Mouse (Mus musculus) cerebellum, postnatal 4 days (tissue): ENCODE data around the gene Cd300lf.
A peak's percentile ranks its signal among the peaks of the same experiment; 100 is the strongest.

Experiments used
- DNase-seq, 2 experiments: peaks; one replicate each; pipeline ENCODE4 v3.0.0; 2022; ENCODE audit warnings: low spot score in 2 of 2, mixed read lengths in 1 of 2

Cd300lf gene

GRCm38 (mm10) chr11:115160883-115161577 is 27.2 kb upstream of the Cd300lf start:
- peak; percentile 71 to 81 for DNase-seq

DNA sequence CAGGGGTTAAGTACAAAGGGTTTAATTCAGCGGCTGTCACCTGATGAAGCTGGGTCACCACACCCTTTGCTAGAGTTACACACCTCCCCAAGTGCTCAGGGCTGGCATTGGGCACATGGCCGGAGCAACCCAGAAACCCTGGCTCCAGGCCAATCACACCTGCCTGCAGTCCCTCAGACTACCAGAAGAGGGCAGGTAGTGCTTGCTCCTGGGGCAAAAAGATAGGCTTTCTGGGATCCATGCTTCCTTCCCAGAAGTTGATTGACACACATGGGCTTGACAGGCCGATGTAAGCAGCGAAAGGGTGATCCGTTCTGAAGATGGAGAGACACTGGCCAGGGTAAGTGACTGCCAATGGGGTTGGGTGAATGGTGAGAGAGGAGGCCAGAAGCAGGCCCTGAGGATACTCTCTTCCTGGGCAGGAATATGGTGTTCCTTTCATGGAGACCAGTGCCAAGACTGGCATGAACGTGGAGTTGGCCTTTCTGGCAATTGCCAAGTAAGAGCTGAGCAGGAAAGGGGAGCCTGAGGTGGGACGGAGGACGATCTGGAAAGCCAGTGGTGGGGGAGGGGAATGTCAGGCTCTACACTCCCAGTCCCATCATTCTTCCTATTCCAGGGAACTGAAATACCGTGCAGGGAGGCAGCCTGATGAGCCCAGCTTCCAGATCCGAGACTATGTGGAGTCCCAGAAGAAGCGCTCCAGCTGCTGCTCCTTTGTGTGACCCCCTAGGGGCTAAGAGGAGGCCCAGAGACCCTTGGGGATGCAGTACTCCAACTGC is 26.4 kb upstream of the Cd300lf start:
- peak; percentile 52 to 87 for DNase-seq

DNA sequence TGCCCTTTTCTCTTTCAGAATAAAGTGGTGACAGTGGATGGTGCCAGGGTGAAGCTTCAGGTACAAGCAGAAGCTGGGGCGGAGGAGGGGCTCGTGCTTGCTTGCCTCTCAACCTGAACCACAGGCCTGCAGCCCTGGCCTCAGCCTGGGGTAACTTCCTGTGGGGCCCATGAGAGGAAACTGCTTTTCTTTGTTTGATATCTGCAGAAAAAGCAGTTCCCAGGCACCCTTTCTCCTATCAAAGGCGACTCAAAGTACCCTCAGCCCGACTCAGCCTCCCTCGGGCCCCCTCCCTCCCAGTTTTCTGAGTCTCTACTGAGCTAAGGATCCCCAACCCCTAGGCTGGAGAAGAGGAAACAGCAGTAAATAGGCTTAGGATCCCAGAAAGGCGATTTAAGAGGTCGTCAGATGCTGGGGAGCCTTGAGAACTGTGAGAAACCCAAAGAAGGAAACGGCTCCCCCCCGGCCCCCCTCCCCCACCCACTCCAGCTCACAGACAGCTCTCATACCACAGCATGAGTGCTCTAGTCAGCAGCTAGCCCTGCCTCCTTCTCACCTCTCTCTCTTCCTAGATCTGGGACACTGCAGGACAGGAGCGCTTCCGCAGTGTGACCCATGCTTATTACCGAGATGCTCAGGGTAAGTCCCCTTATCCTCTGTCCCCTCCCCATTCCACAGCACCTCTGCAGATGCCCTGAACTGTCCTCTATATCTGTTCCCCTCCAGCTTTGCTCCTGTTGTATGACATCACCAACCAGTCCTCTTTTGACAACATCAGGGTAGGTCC is 24.3 kb upstream of the Cd300lf start:
- no peak for DNase-seq

DNA sequence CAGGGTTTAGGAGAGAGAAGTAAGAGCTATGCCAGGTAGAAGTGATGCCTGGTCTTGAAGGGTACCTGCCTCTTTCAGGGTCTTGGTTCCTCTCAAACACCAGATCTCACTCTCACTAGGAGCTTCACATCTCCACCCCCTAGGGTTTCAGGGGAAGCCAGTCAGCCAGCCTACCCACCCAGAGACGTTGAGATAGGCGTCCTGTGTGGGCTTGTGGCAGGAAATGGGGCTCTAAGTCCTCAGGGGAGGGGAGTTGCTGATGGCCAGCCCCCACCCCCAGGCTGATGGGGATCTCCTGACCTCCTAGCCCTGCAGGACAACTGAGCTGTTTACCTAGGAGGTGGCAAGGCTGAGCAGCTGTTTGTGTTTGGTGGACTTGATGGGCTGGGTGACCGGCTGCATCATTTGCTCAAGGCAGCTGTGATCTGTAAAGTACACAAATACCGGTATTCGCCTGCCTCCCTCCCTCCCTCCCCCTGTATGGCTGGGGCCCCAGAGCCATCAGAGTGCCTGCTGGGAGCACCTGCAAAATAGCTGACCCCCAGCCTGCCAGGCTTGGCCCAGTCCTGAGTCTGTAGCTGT is 21.4 kb upstream of the Cd300lf start:
- no peak for DNase-seq

DNA sequence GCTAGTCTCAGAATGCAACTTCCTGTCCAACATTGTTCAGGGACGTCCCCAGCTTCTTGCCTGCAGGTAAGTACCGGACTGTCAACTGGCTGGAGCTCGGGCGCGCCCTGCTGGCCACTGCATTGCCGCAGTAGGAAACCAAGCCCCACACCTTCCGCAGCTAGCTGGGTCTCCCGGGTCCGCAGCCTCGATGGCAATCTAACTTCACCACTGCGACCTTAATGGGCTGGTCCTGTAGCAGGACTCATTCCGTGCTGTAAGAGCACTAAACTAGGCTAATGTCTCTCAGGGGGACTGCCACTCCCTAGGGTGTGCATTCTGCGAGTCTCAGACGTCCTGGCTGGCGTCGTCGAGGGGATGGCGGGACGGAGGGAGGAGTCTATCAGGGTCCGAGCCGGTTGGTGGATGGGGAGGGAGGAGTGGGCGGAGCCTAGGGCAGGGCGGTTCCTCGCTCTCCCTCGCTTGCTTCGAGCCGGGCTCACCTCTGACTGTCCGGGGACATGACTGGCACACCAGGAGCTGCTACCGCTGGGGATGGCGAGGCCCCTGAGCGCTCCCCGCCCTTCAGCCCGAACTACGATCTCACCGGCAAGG is 20.0 kb upstream of the Cd300lf start:
- DNase-seq, result peak in 1 of 2 experiments; percentile 71

- no peak for DNase-seq
Observed at GRCm38 (mm10) chr11:115153088-115153487, 19.3 kb upstream of the Cd300lf start.

DNA sequence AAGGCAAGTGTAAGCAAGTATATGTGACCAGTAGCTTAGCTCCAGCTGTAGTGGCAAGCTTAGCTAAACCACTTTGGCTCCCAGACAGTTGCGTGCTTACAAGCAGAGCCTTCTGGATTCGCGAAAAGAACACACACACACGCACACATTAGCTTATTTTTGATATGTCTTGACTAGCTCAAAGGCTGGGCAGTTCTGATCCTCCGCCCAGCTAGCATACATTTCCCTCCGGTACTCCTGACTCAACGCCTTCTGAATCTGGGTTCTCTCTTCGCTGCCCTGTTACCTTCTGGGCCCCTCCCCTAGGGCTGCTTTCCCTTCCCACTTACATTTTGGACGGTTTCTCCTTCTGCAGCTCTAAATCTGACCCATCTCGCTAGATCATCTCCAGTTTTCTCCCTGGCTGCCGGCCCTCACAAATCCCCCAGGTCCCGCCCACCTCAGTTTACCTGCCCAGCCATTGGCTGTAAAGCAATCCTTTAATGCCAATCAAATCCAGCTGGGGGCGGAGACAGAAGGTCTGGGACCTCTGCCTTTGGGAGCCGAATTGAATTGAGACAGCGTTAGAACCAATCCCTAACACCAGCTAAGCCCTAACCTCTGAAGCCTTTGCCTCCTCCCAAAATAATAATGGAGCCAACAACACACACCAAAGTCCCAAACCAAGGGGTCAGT is 18.1 kb upstream of the Cd300lf start:
- DNase-seq, result peak in 1 of 2 experiments; percentile 83

- DNase-seq, result no peak
Observed at GRCm38 (mm10) chr11:115150741-115151254, 17.0 kb upstream of the Cd300lf start.

DNA sequence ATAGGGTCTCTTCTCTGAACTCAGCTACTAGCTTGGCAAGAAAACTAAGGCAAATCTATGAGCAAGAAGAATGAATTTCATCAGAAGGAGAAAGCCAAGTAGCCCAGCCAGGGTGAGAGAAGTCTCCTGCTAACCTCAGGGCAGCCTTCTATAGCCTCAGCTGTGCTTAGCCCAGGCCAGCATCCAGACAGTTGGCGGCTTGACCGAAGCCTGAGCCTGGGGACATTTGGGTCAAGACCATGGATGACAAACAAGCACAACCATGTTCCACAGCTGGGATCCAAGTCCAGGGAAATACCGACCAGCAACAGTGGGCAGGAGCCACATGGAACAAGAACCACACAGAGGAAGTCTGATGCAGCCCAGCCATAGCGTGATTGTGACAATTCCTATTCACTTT is 14.0 kb upstream of the Cd300lf start:
- DNase-seq, result no peak

- DNase-seq, result no peak
Observed at GRCm38 (mm10) chr11:115141970-115142369, 8.2 kb upstream of the Cd300lf start.

- DNase-seq, result no peak
Observed at GRCm38 (mm10) chr11:115138597-115139262, 4.9 kb upstream of the Cd300lf start.

DNA sequence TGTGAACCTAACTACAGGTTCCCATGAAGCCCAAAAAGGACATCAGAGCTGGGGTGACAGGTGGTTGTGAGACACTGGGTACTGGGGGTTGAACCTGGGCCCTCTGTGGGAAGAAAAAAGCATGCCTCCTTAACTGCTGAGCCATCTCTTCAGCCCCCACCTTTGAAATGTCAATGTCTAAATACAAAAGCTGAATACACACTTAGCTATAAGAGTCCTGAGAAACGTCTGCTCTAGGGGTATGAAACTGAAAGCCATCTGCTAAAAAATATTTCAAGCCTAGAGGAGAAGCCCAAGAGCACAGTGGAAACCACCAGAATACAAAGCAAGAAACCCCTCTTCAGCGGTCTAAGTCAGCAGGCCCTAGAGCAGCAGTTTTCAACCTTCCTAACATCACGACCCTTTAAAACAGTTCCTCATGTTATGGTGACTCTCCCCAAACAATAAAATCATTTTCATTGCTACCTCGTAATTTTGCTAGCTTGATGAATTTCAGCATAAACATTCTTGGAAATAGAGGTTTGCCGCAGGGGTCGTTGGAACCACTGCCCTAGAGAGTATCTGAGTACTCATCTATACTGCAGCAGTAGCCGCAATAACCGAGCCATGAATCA is 1.9 kb downstream of the Cd300lf start:
- no peak for DNase-seq

GRCm38 (mm10) chr11:115129508-115130126 is 4.2 kb downstream of the Cd300lf start:
- DNase-seq, result no peak

GRCm38 (mm10) chr11:115128483-115128882 is 5.3 kb downstream of the Cd300lf start:
- DNase-seq, result no peak

- no peak for DNase-seq
Observed at GRCm38 (mm10) chr11:115119409-115119808, 14.4 kb downstream of the Cd300lf start.

DNA sequence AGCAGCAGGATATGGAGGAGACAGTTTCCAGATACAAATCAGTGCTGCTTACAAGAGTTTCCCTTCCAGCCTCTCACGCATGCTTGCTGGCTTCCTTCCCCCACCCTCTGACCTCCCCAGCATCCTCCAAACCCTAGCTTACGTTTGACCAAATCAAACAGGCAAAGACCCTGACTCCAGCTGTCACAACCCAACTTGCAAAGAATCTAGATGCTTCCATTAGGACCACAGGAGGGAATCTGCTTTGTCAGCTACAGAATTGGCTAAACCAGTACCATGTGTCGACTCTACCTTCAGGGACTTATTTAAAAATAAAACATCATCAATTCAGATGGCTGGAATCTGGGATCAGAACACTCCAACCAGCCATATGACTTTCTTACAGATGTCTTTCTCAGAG is 21.6 kb downstream of the Cd300lf start:
- no peak for DNase-seq

GRCm38 (mm10) chr11:115110271-115110670 is 23.5 kb downstream of the Cd300lf start:
- no peak for DNase-seq

- no peak for DNase-seq
Observed at GRCm38 (mm10) chr11:115108176-115108575, 25.6 kb downstream of the Cd300lf start.

GRCm38 (mm10) chr11:115107403-115107916 is 26.3 kb downstream of the Cd300lf start:
- DNase-seq, result no peak
